Comparison of ENCODE assay signal across 1 mouse cellular context in genomic region chr9:45983676-45984408, GRCm38 (mm10).
TF ChIP-seq lines count a peak whose summit lies in the region.

No protein-coding gene starts in this region.

TF ChIP-seq in CH12.LX, 34 proteins besides CTCF, POLR2A, EP300 and RAD21:
- peak; percentile 63 for TF ChIP-seq ZNF384 (IDR thresholded peaks at IDR 0.05; ENCODE audit: low read depth, low read length)
- TF ChIP-seq SIN3A (IDR thresholded peaks at IDR 0.05; ENCODE audit: low read length) = peak; percentile 45; the same call in 1 of the 2 replicates
- 0 out of 2 replicates have a peak, but pooled peaks have one; percentile 3 for TF ChIP-seq IRF4 (IDR thresholded peaks at IDR 0.05; ENCODE audit: low read depth, low read length)
- no peak for TF ChIP-seq TCF12 (IDR thresholded peaks at IDR 0.05; ENCODE audit: low read depth, low read length)
- no peak for TF ChIP-seq PAX5 (IDR thresholded peaks at IDR 0.05; ENCODE audit: low read length)
